Mouse (Mus musculus): Measurements from ENCODE around the gene Tprkb. TPM values are rescaled to one million over a fixed set of nuclear protein-coding genes. Genes with fewer than 3 reads are reported as not detected.
"Not testable (repeated sequence)": the region's sequence is repeated elsewhere in the genome, so short reads cannot be mapped to it uniquely, and the experiment has no call there.

Tprkb gene
- polyA plus RNA-seq, 1 experiment = 141 TPM

DNA sequence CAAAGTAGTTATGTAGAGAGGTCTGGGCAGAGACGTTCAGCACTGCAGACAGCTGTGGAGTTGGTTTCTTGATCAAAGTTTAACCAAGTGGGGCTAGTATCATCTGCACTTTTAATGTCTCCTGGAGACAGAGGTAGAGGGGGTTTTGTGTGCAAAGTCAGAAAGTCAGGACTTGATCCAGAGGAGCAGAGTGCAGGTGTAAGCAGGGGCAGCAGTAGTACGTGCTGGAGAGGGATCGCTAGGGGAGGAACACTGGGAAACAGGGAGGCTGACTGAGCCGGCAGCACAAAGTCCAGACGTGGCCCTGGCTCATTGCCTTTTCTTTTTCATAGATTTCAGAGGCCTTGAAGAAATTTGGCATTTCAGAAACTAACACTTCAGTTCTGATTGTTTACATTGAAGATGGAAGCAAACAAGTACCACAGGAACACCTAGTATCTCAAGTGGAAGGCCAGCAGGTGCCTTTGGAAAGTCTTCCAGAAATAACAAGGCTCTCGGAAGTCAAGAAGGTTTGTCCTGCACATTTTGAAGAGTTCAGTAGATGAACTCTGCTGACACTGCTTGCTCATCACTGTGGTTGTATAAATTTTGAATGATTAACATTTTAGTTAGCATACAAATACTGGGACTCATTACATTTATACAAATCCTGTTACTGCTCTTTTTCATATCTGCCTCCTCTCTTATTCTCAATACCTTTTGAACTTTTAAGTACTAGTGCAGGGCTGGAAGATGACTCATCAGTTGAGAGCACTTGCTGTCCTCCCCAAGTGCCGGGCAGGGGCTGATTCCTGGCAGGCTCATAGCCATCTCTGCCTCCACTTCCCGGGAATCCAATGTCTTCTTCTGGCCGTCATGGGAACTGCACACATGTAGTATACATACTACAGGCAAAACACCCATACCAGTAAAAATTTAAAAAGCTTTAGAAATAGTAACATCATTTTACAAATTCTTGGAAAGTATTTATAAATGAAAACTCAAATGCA is 16.1 kb downstream of the Tprkb start:
- no peak for DNase-seq
- Histone ChIP-seq H3K4me1 (ENCODE audit: control insufficient read depth, insufficient read depth, low read length) (no peaks in the 10 kb centered on the region), H3K27ac (ENCODE audit: insufficient read depth, low read length) (no peak overlapping the region), H3K4me3 (replicated peaks; ENCODE audit: insufficient read depth, low read depth, low read length) (no peak overlapping the region), H3K27me3 (ENCODE audit: control insufficient read depth, insufficient read depth, low read length) (no peaks in the 10 kb centered on the region)
- 82% methylated on average over 9 of the region's 9 CpGs for WGBS
- TF ChIP-seq POLR2A (IDR thresholded peaks at IDR 0.05; ENCODE audit: borderline replicate concordance, insufficient read depth, low read length) (no peak), CTCF (IDR thresholded peaks at IDR 0.05; ENCODE audit: borderline replicate concordance, insufficient read depth, low read depth, low read length) (no peak)

DNA sequence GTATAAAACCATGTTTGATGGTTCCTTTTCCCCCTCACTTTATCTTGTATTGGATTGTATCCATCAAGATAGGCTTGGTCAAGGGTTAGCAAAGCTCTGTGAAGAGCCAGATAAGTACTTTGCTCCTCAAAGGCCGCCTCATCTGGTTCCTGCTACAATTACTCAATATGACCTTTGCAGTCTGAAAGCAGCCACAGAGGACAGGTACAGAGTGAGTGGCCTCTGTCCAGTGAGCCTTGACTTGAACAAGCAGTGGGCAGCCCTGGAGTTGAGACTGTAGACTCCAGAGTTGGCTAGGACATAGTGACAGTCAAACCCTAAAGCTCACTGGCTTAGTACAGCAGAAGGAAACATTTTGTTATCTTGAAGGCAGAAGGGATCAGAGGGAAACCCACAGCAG is 17.6 kb downstream of the Tprkb start:
- Histone ChIP-seq H3K4me3 (replicated peaks; ENCODE audit: insufficient read depth, low read depth, low read length) (no peak overlapping the region), H3K27me3 (ENCODE audit: control insufficient read depth, insufficient read depth, low read length) (no peaks in the 10 kb centered on the region), H3K27ac (ENCODE audit: insufficient read depth, low read length) (no peak overlapping the region), H3K4me1 (ENCODE audit: control insufficient read depth, insufficient read depth, low read length) (no peaks in the 10 kb centered on the region)
- TF ChIP-seq CTCF (IDR thresholded peaks at IDR 0.05; ENCODE audit: borderline replicate concordance, insufficient read depth, low read depth, low read length) (no peak), POLR2A (IDR thresholded peaks at IDR 0.05; ENCODE audit: borderline replicate concordance, insufficient read depth, low read length) (no peak)
- WGBS = 83% methylated on average over 1 of the region's 1 CpGs
- no peak for DNase-seq

DNA sequence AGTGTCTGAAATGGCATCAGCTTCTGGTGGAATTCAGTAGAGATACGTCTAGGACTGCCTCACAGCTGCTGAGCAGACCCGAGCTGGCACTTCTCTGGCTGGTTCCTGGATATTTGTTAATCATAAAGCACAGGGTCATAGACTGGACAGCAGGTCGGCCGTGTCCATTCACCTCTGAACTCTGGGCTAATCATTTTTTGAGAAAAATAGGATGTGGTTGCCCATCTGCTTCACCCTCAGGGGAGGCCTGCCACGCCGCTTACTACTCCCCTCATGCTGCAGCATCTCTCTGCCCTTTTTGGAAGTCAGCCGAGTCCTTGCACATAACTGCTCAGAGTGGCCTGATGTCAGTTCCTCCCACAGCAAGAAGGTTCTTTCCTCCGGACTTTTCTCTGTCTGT is 22.4 kb downstream of the Tprkb start:
- Histone ChIP-seq H3K27me3 (ENCODE audit: control insufficient read depth, insufficient read depth, low read length) (no peaks in the 10 kb centered on the region), H3K27ac (ENCODE audit: insufficient read depth, low read length) (no peak overlapping the region), H3K4me3 (replicated peaks; ENCODE audit: insufficient read depth, low read depth, low read length) (no peak overlapping the region), H3K4me1 (ENCODE audit: control insufficient read depth, insufficient read depth, low read length) (no peaks in the 10 kb centered on the region)
- WGBS = 76% methylated on average over 8 of the region's 8 CpGs
- no peak for DNase-seq
- TF ChIP-seq CTCF (IDR thresholded peaks at IDR 0.05; ENCODE audit: borderline replicate concordance, insufficient read depth, low read depth, low read length) = no peak
- no peak for TF ChIP-seq POLR2A (IDR thresholded peaks at IDR 0.05; ENCODE audit: borderline replicate concordance, insufficient read depth, low read length)

DNA sequence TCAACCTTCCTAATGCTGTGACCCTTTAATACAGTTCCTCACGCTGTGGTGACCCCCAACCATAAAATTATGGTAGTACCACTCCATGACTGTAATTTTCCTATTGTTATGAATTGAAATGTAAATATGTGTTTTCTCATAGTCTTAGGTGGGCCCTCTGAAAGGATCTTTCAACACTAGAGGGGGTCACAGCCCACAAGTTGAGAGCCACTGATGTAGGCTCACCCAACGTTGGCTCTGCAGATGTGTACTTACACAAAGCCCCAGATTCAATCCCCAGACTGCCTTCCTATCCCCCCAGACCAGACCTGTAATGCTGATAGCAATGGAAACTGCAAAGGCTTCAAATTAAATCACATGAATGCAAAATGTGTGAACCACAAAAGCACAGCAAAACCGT is 24.0 kb downstream of the Tprkb start:
- WGBS = 82% methylated on average over 3 of the region's 3 CpGs
- no peak overlapping the region for H3K27ac ChIP-seq (ENCODE audit: insufficient read depth, low read length)
- DNase-seq = no peak
- no peaks in the 10 kb centered on the region for H3K4me1 ChIP-seq (ENCODE audit: control insufficient read depth, insufficient read depth, low read length)
- no peaks in the 10 kb centered on the region for H3K27me3 ChIP-seq (ENCODE audit: control insufficient read depth, insufficient read depth, low read length)
- H3K4me3 ChIP-seq (replicated peaks; ENCODE audit: insufficient read depth, low read depth, low read length) = no peak overlapping the region
- TF ChIP-seq CTCF (IDR thresholded peaks at IDR 0.05; ENCODE audit: borderline replicate concordance, insufficient read depth, low read depth, low read length) (no peak), POLR2A (IDR thresholded peaks at IDR 0.05; ENCODE audit: borderline replicate concordance, insufficient read depth, low read length) (no peak)

DNA sequence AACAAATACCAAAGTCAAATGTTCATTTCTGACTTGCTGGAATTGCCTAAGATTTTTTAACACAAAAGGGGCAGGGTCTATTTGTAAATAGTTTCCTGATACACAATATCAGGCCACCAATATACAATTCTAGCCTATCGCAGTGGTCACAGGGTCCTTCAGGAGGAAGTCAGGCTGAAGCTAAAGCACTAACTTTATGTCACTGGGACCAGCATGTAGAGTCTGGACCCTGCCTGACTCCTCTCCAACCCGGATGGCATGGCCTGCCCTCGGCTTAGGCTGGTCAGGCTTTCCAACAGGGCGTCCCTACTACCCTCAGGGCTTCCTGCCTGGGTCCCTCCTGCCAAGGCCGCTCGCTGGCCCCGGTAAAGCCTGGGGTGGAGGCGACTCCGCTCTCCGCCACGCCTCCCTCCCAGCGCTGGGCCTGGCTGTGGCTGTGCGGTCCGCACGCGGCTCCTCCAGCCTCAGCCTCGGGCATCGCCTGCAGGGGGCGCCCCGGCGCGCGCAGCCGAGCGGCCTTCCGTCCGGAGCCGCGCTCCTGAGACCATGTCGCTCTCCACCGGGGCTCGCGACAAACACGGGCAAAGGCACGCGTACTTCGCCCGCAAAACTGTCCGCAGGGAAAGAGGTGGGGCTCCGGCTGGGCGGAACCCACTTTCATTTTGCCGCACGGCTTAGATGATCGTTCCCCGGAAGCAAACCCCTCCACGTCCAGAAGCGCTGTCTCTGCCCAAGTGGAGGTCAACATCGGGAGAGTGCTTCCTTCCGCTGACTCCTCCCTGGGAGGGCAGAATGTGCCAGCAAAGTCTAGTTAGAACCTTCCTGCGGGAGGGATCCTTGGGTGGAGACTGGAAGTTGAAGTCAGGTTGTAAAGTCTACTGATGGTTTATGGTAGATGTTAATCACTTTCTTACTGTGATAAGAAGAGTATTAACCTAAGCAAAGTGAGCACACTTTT is 25.1 kb downstream of the Tprkb start:
- Histone ChIP-seq H3K27ac (ENCODE audit: insufficient read depth, low read length) (peak overlapping the region; percentile 38; the same call in 1 of the 2 replicates), H3K4me3 (replicated peaks; ENCODE audit: insufficient read depth, low read depth, low read length) (peak overlapping the region; percentile 69)
- peak; percentile 85 to 89 for DNase-seq
- H3K4me1 ChIP-seq (ENCODE audit: control insufficient read depth, insufficient read depth, low read length); H3K27me3 ChIP-seq (ENCODE audit: control insufficient read depth, insufficient read depth, low read length): not testable (repeated sequence)
- TF ChIP-seq CTCF (IDR thresholded peaks at IDR 0.05; ENCODE audit: borderline replicate concordance, insufficient read depth, low read depth, low read length) (peak; percentile 46; the same call in 1 of the 2 replicates), POLR2A (IDR thresholded peaks at IDR 0.05; ENCODE audit: borderline replicate concordance, insufficient read depth, low read length) (peak; percentile 30; the same call in 1 of the 2 replicates)
- 1% methylated on average over 50 of the region's 50 CpGs for WGBS

DNA sequence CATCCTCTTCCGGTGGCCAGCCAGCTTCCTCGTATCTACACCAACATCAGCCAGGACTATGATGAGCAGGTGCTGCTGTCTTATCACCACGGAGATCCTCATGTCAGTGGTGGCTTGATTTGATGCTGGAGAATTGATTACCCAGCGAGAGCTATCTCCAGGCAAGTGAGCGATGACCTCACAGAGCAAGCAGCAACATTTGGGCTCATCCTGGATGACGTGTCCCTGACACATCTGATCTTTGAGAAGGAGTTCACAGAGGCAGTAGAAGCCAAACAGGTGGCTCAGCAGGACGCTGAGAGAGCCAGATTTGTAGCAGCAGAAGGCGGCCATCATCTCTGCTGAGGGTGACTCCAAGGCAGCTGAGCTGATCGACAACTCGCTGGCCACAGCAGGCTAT is 27.0 kb downstream of the Tprkb start:
- Histone ChIP-seq H3K4me3 (replicated peaks; ENCODE audit: insufficient read depth, low read depth, low read length) (no peak overlapping the region), H3K27ac (ENCODE audit: insufficient read depth, low read length) (no peak overlapping the region), H3K27me3 (ENCODE audit: control insufficient read depth, insufficient read depth, low read length) (no peaks in the 10 kb centered on the region), H3K4me1 (ENCODE audit: control insufficient read depth, insufficient read depth, low read length) (no peaks in the 10 kb centered on the region)
- WGBS = 68% methylated on average over 10 of the region's 10 CpGs
- TF ChIP-seq POLR2A (IDR thresholded peaks at IDR 0.05; ENCODE audit: borderline replicate concordance, insufficient read depth, low read length) (no peak), CTCF (IDR thresholded peaks at IDR 0.05; ENCODE audit: borderline replicate concordance, insufficient read depth, low read depth, low read length) (no peak)
- no peak for DNase-seq

DNA sequence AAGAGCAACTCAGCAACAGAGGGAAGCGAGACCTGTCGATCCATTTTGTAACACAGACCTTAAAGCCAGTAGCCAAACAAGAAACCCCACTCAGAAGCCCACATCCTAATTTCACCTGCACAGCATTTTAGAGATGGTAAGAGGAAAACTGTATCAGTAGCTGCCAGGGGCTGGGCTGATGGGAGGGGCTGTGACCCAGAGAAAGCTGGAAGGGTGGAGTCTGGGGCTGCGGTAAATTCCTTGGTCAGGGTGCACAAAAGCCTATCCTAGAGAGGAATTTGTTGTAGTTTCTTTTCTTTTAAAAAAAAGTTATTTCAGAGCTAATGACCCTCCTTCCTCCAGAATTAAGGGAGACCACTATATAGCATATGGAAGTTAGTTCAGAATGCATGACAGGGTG is 30.8 kb downstream of the Tprkb start:
- Histone ChIP-seq H3K4me1 (ENCODE audit: control insufficient read depth, insufficient read depth, low read length) (no peaks in the 10 kb centered on the region), H3K27me3 (ENCODE audit: control insufficient read depth, insufficient read depth, low read length) (no peaks in the 10 kb centered on the region), H3K4me3 (replicated peaks; ENCODE audit: insufficient read depth, low read depth, low read length) (no peak overlapping the region), H3K27ac (ENCODE audit: insufficient read depth, low read length) (no peak overlapping the region)
- TF ChIP-seq POLR2A (IDR thresholded peaks at IDR 0.05; ENCODE audit: borderline replicate concordance, insufficient read depth, low read length) (no peak), CTCF (IDR thresholded peaks at IDR 0.05; ENCODE audit: borderline replicate concordance, insufficient read depth, low read depth, low read length) (no peak)
- no peak for DNase-seq
- 94% methylated on average over 3 of the region's 3 CpGs for WGBS

All from cerebellum, adult 2 months (tissue).